In genomic region chr12:112665881-112666544, GRCm38 (mm10) we compare ENCODE assay signal across 8 mouse cellular contexts. TPM values are rescaled to one million over a fixed set of nuclear protein-coding genes. Genes with fewer than 3 reads are reported as not detected.
DNase-seq lines count a peak whose midpoint lies in the region; ATAC-seq lines count a peak whose summit lies in the region.
"Had no signal": no experiment of that assay in that cellular context is flagged by ENCODE, and none has a peak within 500 bp of the region (broad histone marks: within the 10 kb centered on the region; RNA-seq: fewer than 3 reads in every experiment).

No protein-coding gene starts in this region.

- H3K27me3 ChIP-seq in limb, embryonic 12.5 days: no peaks in the 10 kb centered on the region
- no peaks in the 10 kb centered on the region for H3K27me3 ChIP-seq in limb, embryonic 10.5 days (ENCODE audit: low read depth, poor library complexity, severe bottlenecking)
- no peaks in the 10 kb centered on the region for H3K27me3 ChIP-seq in forebrain, embryonic 14.5 days (replicated peaks; ENCODE audit: control insufficient read depth, insufficient read depth, low read length)
- no peaks in the 10 kb centered on the region for H3K27me3 ChIP-seq in hindbrain, embryonic 15.5 days
- H3K27me3 ChIP-seq in neural tube, embryonic 14.5 days (ENCODE audit: control insufficient read depth, insufficient read depth, low read length): no peaks in the 10 kb centered on the region

- peak overlapping the region; percentile 72; the same call in 1 of the 2 replicates for H3K27ac ChIP-seq in limb, embryonic 12.5 days
- no peak overlapping the region for H3K27ac ChIP-seq in limb, embryonic 10.5 days
- H3K27ac ChIP-seq in forebrain, embryonic 14.5 days (ENCODE audit: low read depth, low read length): peak overlapping the region; percentile 89
- peak overlapping the region; percentile 80 for H3K27ac ChIP-seq in hindbrain, embryonic 15.5 days (replicated peaks)
- peak overlapping the region; percentile 88 for H3K27ac ChIP-seq in neural tube, embryonic 14.5 days (ENCODE audit: low read depth, low read length)

- H3K9me3 ChIP-seq in limb, embryonic 12.5 days: no peaks in the 10 kb centered on the region
- H3K9me3 ChIP-seq in limb, embryonic 10.5 days (replicated peaks): no peaks in the 10 kb centered on the region
- H3K9me3 ChIP-seq in forebrain, embryonic 14.5 days (replicated peaks; ENCODE audit: control insufficient read depth, low read length): no peaks in the 10 kb centered on the region
- H3K9me3 ChIP-seq in hindbrain, embryonic 15.5 days: no peaks in the 10 kb centered on the region
- H3K9me3 ChIP-seq in neural tube, embryonic 14.5 days (ENCODE audit: control insufficient read depth, low read length): no peaks in the 10 kb centered on the region

- DNase-seq in limb, embryonic 10.5 days (ENCODE audit: low spot score): no peak
- DNase-seq in forebrain, embryonic 14.5 days (ENCODE audit: low spot score): no peak
- DNase-seq in urinary bladder, postnatal 14 days (ENCODE audit: low spot score): no peak
- DNase-seq in natural killer cell, adult 2 months (ENCODE audit: low spot score in 2 of 2): no peak
- DNase-seq: thymus, postnatal 14 days had no signal

- ATAC-seq in limb, embryonic 12.5 days (ENCODE audit: insufficient number of reproducible peaks, insufficient read depth, low FRiP score, low TSS enrichment, low read depth): no peak
- no peak; the same call in 1 of the 2 replicates for ATAC-seq in forebrain, embryonic 14.5 days
- no peak for ATAC-seq in hindbrain, embryonic 15.5 days (ENCODE audit: low FRiP score, low read depth)
- ATAC-seq in neural tube, embryonic 14.5 days (ENCODE audit: low read depth): no peak

- H3K4me2 ChIP-seq in limb, embryonic 12.5 days: no peak overlapping the region
- H3K4me2 ChIP-seq in forebrain, embryonic 14.5 days (ENCODE audit: low read length): peak overlapping the region; percentile 2
- H3K4me2 ChIP-seq in hindbrain, embryonic 15.5 days: peak overlapping the region; percentile 25; the same call in 1 of the 2 replicates
- no peak overlapping the region for H3K4me2 ChIP-seq in neural tube, embryonic 14.5 days (ENCODE audit: low read depth, low read length)

- peaks cover 58% of the 10 kb centered on the region for H3K4me1 ChIP-seq in limb, embryonic 12.5 days (replicated peaks)
- H3K4me1 ChIP-seq in limb, embryonic 10.5 days: peaks cover 27% of the 10 kb centered on the region
- peaks cover 42% of the 10 kb centered on the region for H3K4me1 ChIP-seq in forebrain, embryonic 14.5 days (ENCODE audit: control insufficient read depth, insufficient read depth, low read length)
- H3K4me1 ChIP-seq in hindbrain, embryonic 15.5 days (replicated peaks): peaks cover 86% of the 10 kb centered on the region
- H3K4me1 ChIP-seq in neural tube, embryonic 14.5 days (ENCODE audit: control insufficient read depth, insufficient read depth, low read length): peaks cover 76% of the 10 kb centered on the region

- no peak overlapping the region for H3K4me3 ChIP-seq in limb, embryonic 12.5 days (replicated peaks)
- no peak overlapping the region for H3K4me3 ChIP-seq in limb, embryonic 10.5 days
- no peak overlapping the region for H3K4me3 ChIP-seq in forebrain, embryonic 14.5 days (ENCODE audit: low read depth, low read length)
- H3K4me3 ChIP-seq in hindbrain, embryonic 15.5 days: no peak overlapping the region
- no peak overlapping the region for H3K4me3 ChIP-seq in neural tube, embryonic 14.5 days (ENCODE audit: low read depth, low read length)

- WGBS in limb, embryonic 12.5 days: 87% methylated on average over 9 of the region's 9 CpGs
- WGBS in limb, embryonic 10.5 days: 91% methylated on average over 9 of the region's 9 CpGs
- WGBS in forebrain, embryonic 14.5 days: 81% methylated on average over 9 of the region's 9 CpGs
- 74% methylated on average over 9 of the region's 9 CpGs for WGBS in hindbrain, embryonic 15.5 days
- 88% methylated on average over 9 of the region's 9 CpGs for WGBS in neural tube, embryonic 14.5 days

- 0 out of 2 replicates have a peak overlapping the region, but pooled peaks have one; percentile 1 for H3K9ac ChIP-seq in limb, embryonic 12.5 days (replicated peaks)
- peak overlapping the region; percentile 33; the same call in 1 of the 2 replicates for H3K9ac ChIP-seq in forebrain, embryonic 14.5 days (ENCODE audit: low read length)
- H3K9ac ChIP-seq in hindbrain, embryonic 15.5 days: no peak overlapping the region
- peak overlapping the region; percentile 28; the same call in 1 of the 2 replicates for H3K9ac ChIP-seq in neural tube, embryonic 14.5 days (replicated peaks; ENCODE audit: low read depth, low read length)

- peaks cover 99% of the 10 kb centered on the region for H3K36me3 ChIP-seq in limb, embryonic 12.5 days
- H3K36me3 ChIP-seq in limb, embryonic 10.5 days: peaks cover 100% of the 10 kb centered on the region
- peaks cover 75% of the 10 kb centered on the region for H3K36me3 ChIP-seq in forebrain, embryonic 14.5 days (ENCODE audit: control insufficient read depth, insufficient read depth, low read length)
- H3K36me3 ChIP-seq in hindbrain, embryonic 15.5 days: peaks cover 17% of the 10 kb centered on the region
- H3K36me3 ChIP-seq in neural tube, embryonic 14.5 days (ENCODE audit: control insufficient read depth, insufficient read depth, low read length): peaks cover 33% of the 10 kb centered on the region; the same call in 1 of the 2 replicates

RNA-seq across cellular contexts. Expression of gene Akt1, which starts 8.7 kb away (rescaled TPM):
- 67.0 and 156 TPM in 2 replicates for polyA plus RNA-seq in limb, embryonic 12.5 days (2016; fragmentation: Nextera tagmentation; extraction: Ambion mirVana)
- 59.3 and 82.8 TPM in 2 replicates for polyA plus RNA-seq in limb, embryonic 10.5 days (2016; fragmentation: Nextera tagmentation; extraction: Ambion mirVana)
- polyA plus RNA-seq in forebrain, embryonic 14.5 days (2014; fragmentation: Nextera tagmentation; extraction: Ambion mirVana): 61.7 and 65.4 TPM in 2 replicates
- polyA plus RNA-seq in hindbrain, embryonic 15.5 days (2015; fragmentation: Nextera tagmentation; extraction: Ambion mirVana): 150 and 159 TPM in 2 replicates
- polyA plus RNA-seq in neural tube, embryonic 14.5 days (2014; fragmentation: Nextera tagmentation; extraction: Ambion mirVana): 57.9 and 59.2 TPM in 2 replicates

RNA-seq across cellular contexts. Expression of gene Zbtb42, which starts 12.6 kb away (rescaled TPM):
- 1.4 and 2.7 TPM in 2 replicates for polyA plus RNA-seq in limb, embryonic 12.5 days (2016; fragmentation: Nextera tagmentation; extraction: Ambion mirVana)
- 1.4 and 2.7 TPM in 2 replicates for polyA plus RNA-seq in limb, embryonic 10.5 days (2016; fragmentation: Nextera tagmentation; extraction: Ambion mirVana)
- polyA plus RNA-seq in forebrain, embryonic 14.5 days (2014; fragmentation: Nextera tagmentation; extraction: Ambion mirVana): 1.0 and 1.8 TPM in 2 replicates
- polyA plus RNA-seq in hindbrain, embryonic 15.5 days (2015; fragmentation: Nextera tagmentation; extraction: Ambion mirVana): 2.3 and 4.2 TPM in 2 replicates
- polyA plus RNA-seq in neural tube, embryonic 14.5 days (2014; fragmentation: Nextera tagmentation; extraction: Ambion mirVana): 1.3 and 3.5 TPM in 2 replicates

RNA-seq across cellular contexts. Expression of gene Siva1, which starts 21.5 kb away (rescaled TPM):
- polyA plus RNA-seq in limb, embryonic 12.5 days (2016; fragmentation: Nextera tagmentation; extraction: Ambion mirVana): 248 and 258 TPM in 2 replicates
- 359 and 361 TPM in 2 replicates for polyA plus RNA-seq in limb, embryonic 10.5 days (2016; fragmentation: Nextera tagmentation; extraction: Ambion mirVana)
- polyA plus RNA-seq in forebrain, embryonic 14.5 days (2014; fragmentation: Nextera tagmentation; extraction: Ambion mirVana): 94.1 and 155 TPM in 2 replicates
- polyA plus RNA-seq in hindbrain, embryonic 15.5 days (2015; fragmentation: Nextera tagmentation; extraction: Ambion mirVana): 55.6 and 61.2 TPM in 2 replicates
- polyA plus RNA-seq in neural tube, embryonic 14.5 days (2014; fragmentation: Nextera tagmentation; extraction: Ambion mirVana): 44.7 and 46.8 TPM in 2 replicates

RNA-seq across cellular contexts. Expression of gene Adssl1, which starts 46.2 kb away (rescaled TPM):
- 9.2 and 10.0 TPM in 2 replicates for polyA plus RNA-seq in limb, embryonic 12.5 days (2016; fragmentation: Nextera tagmentation; extraction: Ambion mirVana)
- polyA plus RNA-seq in limb, embryonic 10.5 days (2016; fragmentation: Nextera tagmentation; extraction: Ambion mirVana): 1.9 and 3.0 TPM in 2 replicates
- 2.0 and 2.1 TPM in 2 replicates for polyA plus RNA-seq in forebrain, embryonic 14.5 days (2014; fragmentation: Nextera tagmentation; extraction: Ambion mirVana)
- 5.8 and 6.3 TPM in 2 replicates for polyA plus RNA-seq in hindbrain, embryonic 15.5 days (2015; fragmentation: Nextera tagmentation; extraction: Ambion mirVana)
- polyA plus RNA-seq in neural tube, embryonic 14.5 days (2014; fragmentation: Nextera tagmentation; extraction: Ambion mirVana): 2.7 and 3.4 TPM in 2 replicates

RNA-seq across cellular contexts. Expression of gene Cep170b, which starts 54.2 kb away (rescaled TPM):
- 17.8 and 18.8 TPM in 2 replicates for polyA plus RNA-seq in limb, embryonic 12.5 days (2016; fragmentation: Nextera tagmentation; extraction: Ambion mirVana)
- polyA plus RNA-seq in limb, embryonic 10.5 days (2016; fragmentation: Nextera tagmentation; extraction: Ambion mirVana): 6.7 and 12.3 TPM in 2 replicates
- 10.3 and 15.7 TPM in 2 replicates for polyA plus RNA-seq in forebrain, embryonic 14.5 days (2014; fragmentation: Nextera tagmentation; extraction: Ambion mirVana)
- polyA plus RNA-seq in hindbrain, embryonic 15.5 days (2015; fragmentation: Nextera tagmentation; extraction: Ambion mirVana): 45.7 and 48.8 TPM in 2 replicates
- polyA plus RNA-seq in neural tube, embryonic 14.5 days (2014; fragmentation: Nextera tagmentation; extraction: Ambion mirVana): 33.2 and 36.1 TPM in 2 replicates

Comparison
In these comparisons a context has a peak if more than half of its experiments do, and no peak if none do; other contexts are left out.
1. H3K4me2 ChIP-seq: peak in forebrain, embryonic 14.5 days (single experiment) and hindbrain, embryonic 15.5 days (single experiment); none in limb, embryonic 12.5 days (single experiment) and neural tube, embryonic 14.5 days (single experiment).